In genomic region chr6:51362475-51363226, GRCm38 (mm10) we compare ENCODE assay signal across 8 mouse cellular contexts.
DNase-seq lines count a peak whose midpoint lies in the region; ATAC-seq and TF ChIP-seq lines count a peak whose summit lies in the region.

No protein-coding gene starts in this region.

- TF ChIP-seq CTCF in CH12.LX (conservative IDR thresholded peaks at IDR 0.05 in 1 of 2, IDR thresholded peaks at IDR 0.05 in 1 of 2; ENCODE audit: low read depth in 2 of 2, low read length in 2 of 2) = peak; percentile 75 to 89

- no peaks in the 10 kb centered on the region for H3K79me2 ChIP-seq in CH12.LX (replicated peaks; ENCODE audit: control insufficient read depth, extremely low read depth, insufficient read depth, poor library complexity, severe bottlenecking)

- peak overlapping the region; percentile 76 for H3K4me2 ChIP-seq in CH12.LX (ENCODE audit: insufficient read depth, low read depth, poor library complexity, severe bottlenecking)
- H3K4me2 ChIP-seq in forebrain, embryonic 15.5 days (replicated peaks) = peak overlapping the region; percentile 34
- H3K4me2 ChIP-seq in neural tube, embryonic 15.5 days = peak overlapping the region; percentile 52

- peak; percentile 71; the same call in 1 of the 2 replicates for TF ChIP-seq EP300 in CH12.LX (IDR thresholded peaks at IDR 0.05; ENCODE audit: low read length)

- DNase-seq in CH12.LX (ENCODE audit: extremely low read depth) = peak; percentile 96
- DNase-seq in heart, postnatal 25 days (ENCODE audit: low spot score) = peak; percentile 57
- peak; percentile 80 for DNase-seq in layer of hippocampus, adult 11-12 months (ENCODE audit: low spot score)
- peak; percentile 81 to 87 for DNase-seq in lung, adult 18-20 months
- DNase-seq in testis, postnatal 10 days (ENCODE audit: low spot score) = peak; percentile 95

- no peaks in the 10 kb centered on the region for H3K9me3 ChIP-seq in CH12.LX (replicated peaks; ENCODE audit: low read length)
- no peaks in the 10 kb centered on the region for H3K9me3 ChIP-seq in forebrain, embryonic 15.5 days
- H3K9me3 ChIP-seq in neural tube, embryonic 15.5 days (replicated peaks) = no peaks in the 10 kb centered on the region

- dilution Hi-C loops in CH12.LX (cut with MboI; ENCODE audit: extremely low pct_ligation_motif_present, extremely low pct_unique_long_range_greater_than_20kb, low sequenced_read_pairs) = no loop called here

- peak; percentile 41; the same call in 1 of the 2 replicates for TF ChIP-seq POLR2A in CH12.LX (IDR thresholded peaks at IDR 0.05; ENCODE audit: low read depth, low read length)

- no peaks in the 10 kb centered on the region for H3K27me3 ChIP-seq in CH12.LX (replicated peaks)
- H3K27me3 ChIP-seq in forebrain, embryonic 15.5 days = no peaks in the 10 kb centered on the region
- no peaks in the 10 kb centered on the region for H3K27me3 ChIP-seq in neural tube, embryonic 15.5 days (replicated peaks)

- H3K27ac ChIP-seq in CH12.LX (ENCODE audit: insufficient read depth, low read depth) = peak overlapping the region; percentile 46; the same call in 1 of the 2 replicates
- 0 out of 2 replicates have a peak overlapping the region, but pooled peaks have one; percentile 11 for H3K27ac ChIP-seq in forebrain, embryonic 15.5 days (replicated peaks)
- H3K27ac ChIP-seq in neural tube, embryonic 15.5 days (replicated peaks) = peak overlapping the region; percentile 48; the same call in 1 of the 2 replicates

- H3K9ac ChIP-seq in CH12.LX (ENCODE audit: insufficient read depth, low read depth) = no peak overlapping the region
- no peak overlapping the region for H3K9ac ChIP-seq in forebrain, embryonic 15.5 days (replicated peaks)
- no peak overlapping the region for H3K9ac ChIP-seq in neural tube, embryonic 15.5 days (replicated peaks)

- H3K4me3 ChIP-seq in CH12.LX (replicated peaks in 1 of 3; ENCODE audit: low read depth in 2 of 3, low read length in 2 of 3, poor library complexity in 1 of 3) = peak overlapping the region; percentile 33 to 60 (median 40)
- H3K4me3 ChIP-seq in forebrain, embryonic 15.5 days = peak overlapping the region; percentile 10; the same call in 1 of the 2 replicates
- H3K4me3 ChIP-seq in neural tube, embryonic 15.5 days (replicated peaks) = peak overlapping the region; percentile 24; the same call in 1 of the 2 replicates

- peak; percentile 82 for TF ChIP-seq RAD21 in CH12.LX (IDR thresholded peaks at IDR 0.05; ENCODE audit: low read depth, low read length)

- H3K4me1 ChIP-seq in CH12.LX (ENCODE audit: control insufficient read depth in 1 of 2, insufficient read depth in 2 of 2) = peaks cover 4 to 25% of the 10 kb centered on the region in 2 experiments; a peak in 2 of 4 replicates
- H3K4me1 ChIP-seq in forebrain, embryonic 15.5 days = peaks cover 13% of the 10 kb centered on the region
- peaks cover 12% of the 10 kb centered on the region for H3K4me1 ChIP-seq in neural tube, embryonic 15.5 days

- in situ Hi-C loops in CH12.LX (cut with MboI; ENCODE audit: low pct_ligation_motif_present, low pct_unique_long_range_greater_than_20kb, low sequenced_read_pairs) = loop anchor here (10.0 kb wide), 1 partner anchor 148 kb away; no protein-coding TSS in a partner anchor

- peak; percentile 61; the same call in 1 of the 2 replicates for ATAC-seq in cerebellum, adult (ENCODE audit: insufficient number of reproducible peaks, low FRiP score, low TSS enrichment)
- peak; percentile 85 for ATAC-seq in forebrain, embryonic 15.5 days (replicated peaks)
- ATAC-seq in neural tube, embryonic 15.5 days (ENCODE audit: low FRiP score) = peak; percentile 74; the same call in 1 of the 2 replicates

- H3K36me3 ChIP-seq in CH12.LX (replicated peaks in 1 of 2; ENCODE audit: control insufficient read depth in 1 of 2, insufficient read depth in 1 of 2, low read length in 1 of 2) = no peaks in the 10 kb centered on the region
- no peaks in the 10 kb centered on the region for H3K36me3 ChIP-seq in forebrain, embryonic 15.5 days
- H3K36me3 ChIP-seq in neural tube, embryonic 15.5 days = no peaks in the 10 kb centered on the region

- 3% methylated on average over 15 of the region's 15 CpGs for WGBS in forebrain, embryonic 15.5 days
- WGBS in neural tube, embryonic 15.5 days = 5% methylated on average over 15 of the region's 15 CpGs

- intact Hi-C loops in heart, postnatal 25 days (cut with DNase I) = loop anchor here (2.0 to 5.0 kb wide), 3 partner anchors 90 to 220 kb away; no protein-coding TSS in a partner anchor

TF ChIP-seq in CH12.LX, 34 proteins besides CTCF, POLR2A, EP300 and RAD21:
- TF ChIP-seq NRF1 (IDR thresholded peaks at IDR 0.05; ENCODE audit: low read depth, low read length) (no peak), ZC3H11A (IDR thresholded peaks at IDR 0.05; ENCODE audit: low read depth, low read length) (peak; percentile 59), MXI1 (IDR thresholded peaks at IDR 0.05; ENCODE audit: low read depth, low read length) (peak; percentile 59; the same call in 1 of the 2 replicates), PAX5 (IDR thresholded peaks at IDR 0.05; ENCODE audit: low read length) (no peak), MAFK (IDR thresholded peaks at IDR 0.05; ENCODE audit: insufficient replicate concordance, low read length) (peak; percentile 73; the same call in 1 of the 2 replicates), JUN (IDR thresholded peaks at IDR 0.05; ENCODE audit: insufficient read depth, low read depth, low read length) (no peak), POLR2AphosphoS2 (IDR thresholded peaks at IDR 0.05; ENCODE audit: low read depth, low read length) (no peak), JUND (conservative IDR thresholded peaks at IDR 0.05; ENCODE audit: low read depth, low read length) (peak; percentile 43; the same call in 1 of the 2 replicates), ELF1 (IDR thresholded peaks at IDR 0.05; ENCODE audit: low read depth, low read length) (peak; percentile 57; the same call in 1 of the 2 replicates), TCF12 (IDR thresholded peaks at IDR 0.05; ENCODE audit: low read depth, low read length) (0 out of 2 replicates have a peak, but pooled peaks have one; percentile 37), ETS1 (conservative IDR thresholded peaks at IDR 0.05; ENCODE audit: low read depth, low read length) (0 out of 2 replicates have a peak, but pooled peaks have one; percentile 23), MAZ (IDR thresholded peaks at IDR 0.05; ENCODE audit: low read depth, low read length) (no peak), GABPA (IDR thresholded peaks at IDR 0.05; ENCODE audit: insufficient replicate concordance, low read depth, low read length) (no peak), SIN3A (IDR thresholded peaks at IDR 0.05; ENCODE audit: low read length) (peak; percentile 59; the same call in 1 of the 2 replicates), CHD1 (IDR thresholded peaks at IDR 0.05; ENCODE audit: low read depth, low read length) (no peak), SMC3 (IDR thresholded peaks at IDR 0.05; ENCODE audit: low read depth, low read length) (peak; percentile 90), BHLHE40 (IDR thresholded peaks at IDR 0.05; ENCODE audit: low read depth, low read length) (peak; percentile 72), CHD2 (IDR thresholded peaks at IDR 0.05; ENCODE audit: low read length) (peak; percentile 90), ZNF384 (IDR thresholded peaks at IDR 0.05; ENCODE audit: low read depth, low read length) (peak; percentile 86), MEF2A (IDR thresholded peaks at IDR 0.05; ENCODE audit: borderline replicate concordance, low read depth, low read length) (peak; percentile 67; the same call in 1 of the 2 replicates), ZKSCAN1 (IDR thresholded peaks at IDR 0.05; ENCODE audit: borderline replicate concordance, low read depth, low read length) (no peak), KAT2A (IDR thresholded peaks at IDR 0.05; ENCODE audit: insufficient replicate concordance, low read length) (no peak), USF1 (IDR thresholded peaks at IDR 0.05; ENCODE audit: low read depth, low read length) (no peak), MAX (IDR thresholded peaks at IDR 0.05; ENCODE audit: low read length) (no peak), HCFC1 (IDR thresholded peaks at IDR 0.05; ENCODE audit: low read depth, low read length) (peak; percentile 53), E2F4 (IDR thresholded peaks at IDR 0.05; ENCODE audit: insufficient replicate concordance, low read depth, low read length) (0 out of 2 replicates have a peak, but pooled peaks have one; percentile 71), RCOR1 (conservative IDR thresholded peaks at IDR 0.05; ENCODE audit: low read depth, low read length) (peak; percentile 63; the same call in 1 of the 2 replicates), MYC (IDR thresholded peaks at IDR 0.05; ENCODE audit: low read depth, low read length) (peak; percentile 74; the same call in 1 of the 2 replicates), USF2 (conservative IDR thresholded peaks at IDR 0.05; ENCODE audit: low read depth, low read length) (no peak), ZMIZ1 (IDR thresholded peaks at IDR 0.05; ENCODE audit: low read depth, low read length) (no peak), TBP (conservative IDR thresholded peaks at IDR 0.05; ENCODE audit: low read depth, low read length) (no peak), UBTF (IDR thresholded peaks at IDR 0.05; ENCODE audit: low read depth, low read length) (no peak), IRF4 (IDR thresholded peaks at IDR 0.05; ENCODE audit: low read depth, low read length) (peak; percentile 86), NELFE (IDR thresholded peaks at IDR 0.05; ENCODE audit: low read depth, low read length) (0 out of 2 replicates have a peak, but pooled peaks have one; percentile 66)

Comparison
In these comparisons a context has a peak if more than half of its experiments do, and no peak if none do; other contexts are left out.
1. Peak in every context shown above with its lines: DNase-seq, ATAC-seq, H3K4me3 ChIP-seq and H3K27ac ChIP-seq.